Mouse (Mus musculus) lung, adult 2 months (tissue): ENCODE results near the gene Negr1. TPM values are rescaled to one million over a fixed set of nuclear protein-coding genes. Genes with fewer than 3 reads are reported as not detected.

Source experiments
- DNase-seq: peaks from one replicate; pipeline ENCODE4 v3.0.0; 2022
- H3K4me1 ChIP-seq: fragments of 200-500 bp; 2 replicates; pipeline ENCODE4 v1.6.1; 2011; ENCODE audit warnings: low read length; ENCODE audit not compliant: control insufficient read depth, insufficient read depth
- H3K4me3 ChIP-seq: fragments of 200-500 bp; replicated peaks from 2 replicates; pipeline ENCODE3; 2011; ENCODE audit warnings: low read depth, mild to moderate bottlenecking, control low read depth, low read length; ENCODE audit errors: extremely low read depth
- CTCF ChIP-seq: fragments of 200-500 bp; IDR thresholded peaks from 2 replicates; pipeline ENCODE4 v1.5.1; 2011; ENCODE audit warnings: mild to moderate bottlenecking, low read length, control low read depth; ENCODE audit not compliant: insufficient read depth
- POLR2A ChIP-seq: fragments of 200-500 bp; IDR thresholded peaks from 2 replicates; pipeline ENCODE4 v1.6.1; 2011; ENCODE audit warnings: low read depth, mild to moderate bottlenecking, control low read depth, low read length, borderline replicate concordance; ENCODE audit errors: extremely low read depth
- WGBS: fragments of 180-500 bp; shearing (Covaris S2); methylation state at CpG from one replicate; pipeline ENCODE4 v1.1.7; 2018; 5-methylcytosine and 5-hydroxymethylcytosine counted together
- polyA plus RNA-seq: library from polyadenylated mRNA; depleted of rRNA; stranded (reverse); fragments of >200 nt; gene quantifications from 2 replicates; pipeline ENCODE4 v1.2.3, GENCODE M21; 2012

Gene Negr1
- polyA plus RNA-seq, 1 experiment = 1.5 TPM

GRCm38 (mm10) chr3:156928396-156929061, 366.9 kb downstream of the Negr1 start:
- TF ChIP-seq CTCF (no peak), POLR2A (no peak)
- no peaks in the 10 kb centered on the region for H3K4me1 ChIP-seq
- H3K4me3 ChIP-seq = no peak overlapping the region
- 40% methylated on average over 5 of the region's 5 CpGs for WGBS
- no peak for DNase-seq

GRCm38 (mm10) chr3:156929062-156929397, 367.4 kb downstream of the Negr1 start:
- DNase-seq = no peak
- Histone ChIP-seq H3K4me1 (no peaks in the 10 kb centered on the region), H3K4me3 (no peak overlapping the region)
- TF ChIP-seq POLR2A (no peak), CTCF (no peak)
- WGBS = 79% methylated on average over 3 of the region's 3 CpGs

GRCm38 (mm10) chr3:156929677-156930440, 368.3 kb downstream of the Negr1 start:
- Histone ChIP-seq H3K4me3 (no peak overlapping the region), H3K4me1 (no peaks in the 10 kb centered on the region)
- no peak for DNase-seq
- 81% methylated on average over 2 of the region's 2 CpGs for WGBS
- TF ChIP-seq POLR2A = no peak
- no peak for TF ChIP-seq CTCF

- no peaks in the 10 kb centered on the region for H3K4me1 ChIP-seq
- WGBS = 88% methylated on average over 2 of the region's 2 CpGs
- H3K4me3 ChIP-seq = no peak overlapping the region
- TF ChIP-seq CTCF (no peak), POLR2A (no peak)
- no peak for DNase-seq
Measured at GRCm38 (mm10) chr3:156931011-156931410, 369.4 kb downstream of the Negr1 start.

GRCm38 (mm10) chr3:156931540-156931939, 369.9 kb downstream of the Negr1 start:
- no peak for TF ChIP-seq CTCF
- TF ChIP-seq POLR2A = no peak
- 96% methylated on average over 1 of the region's 1 CpGs for WGBS
- no peaks in the 10 kb centered on the region for H3K4me1 ChIP-seq
- no peak overlapping the region for H3K4me3 ChIP-seq
- no peak for DNase-seq

- 44% methylated on average over 5 of the region's 5 CpGs for WGBS
- TF ChIP-seq POLR2A (no peak), CTCF (no peak)
- Histone ChIP-seq H3K4me1 (no peaks in the 10 kb centered on the region), H3K4me3 (no peak overlapping the region)
- no peak for DNase-seq
Measured at GRCm38 (mm10) chr3:156934778-156935290, 373.2 kb downstream of the Negr1 start.

GRCm38 (mm10) chr3:156947404-156947803, 385.8 kb downstream of the Negr1 start:
- no peaks in the 10 kb centered on the region for H3K4me1 ChIP-seq
- 46% methylated on average over 6 of the region's 6 CpGs for WGBS
- no peak for TF ChIP-seq POLR2A
- TF ChIP-seq CTCF = no peak
- no peak for DNase-seq
- H3K4me3 ChIP-seq = no peak overlapping the region

GRCm38 (mm10) chr3:156952970-156953369, 391.4 kb downstream of the Negr1 start:
- H3K4me3 ChIP-seq = no peak overlapping the region
- 60% methylated on average over 6 of the region's 6 CpGs for WGBS
- no peaks in the 10 kb centered on the region for H3K4me1 ChIP-seq
- TF ChIP-seq POLR2A = no peak
- DNase-seq = no peak

GRCm38 (mm10) chr3:156955094-156955493, 393.5 kb downstream of the Negr1 start:
- Histone ChIP-seq H3K4me3 (no peak overlapping the region), H3K4me1 (no peaks in the 10 kb centered on the region)
- DNase-seq = no peak
- WGBS = 83% methylated on average over 4 of the region's 4 CpGs
- TF ChIP-seq CTCF = no peak
- no peak for TF ChIP-seq POLR2A

- WGBS = 94% methylated on average over 7 of the region's 7 CpGs
- Histone ChIP-seq H3K4me3 (no peak overlapping the region), H3K4me1 (no peaks in the 10 kb centered on the region)
- TF ChIP-seq POLR2A (no peak), CTCF (no peak)
- no peak for DNase-seq
Measured at GRCm38 (mm10) chr3:156958640-156959039, 397.0 kb downstream of the Negr1 start.

GRCm38 (mm10) chr3:156968764-156969163, 407.2 kb downstream of the Negr1 start:
- H3K4me1 ChIP-seq = no peaks in the 10 kb centered on the region
- WGBS = 58% methylated on average over 2 of the region's 2 CpGs

More at GRCm38 (mm10) chr3:156968764-156969163, 407.2 kb downstream of the Negr1 start:
- H3K4me3 ChIP-seq = no peak overlapping the region
- no peak for DNase-seq
- no peak for TF ChIP-seq CTCF
- no peak for TF ChIP-seq POLR2A
